Mouse (Mus musculus) activated CD4-positive, CD25-positive, alpha-beta regulatory T cell, adult 4 months (primary cell): Measurements from ENCODE around the gene Olfr665. TPM values are rescaled to one million over a fixed set of nuclear protein-coding genes. Genes with fewer than 3 reads are reported as not detected.
"Not testable (repeated sequence)": the region's sequence is repeated elsewhere in the genome, so short reads cannot be mapped to it uniquely, and the experiment has no call there.

ENCODE experiments used
- ATAC-seq: one replicate; pipeline ENCODE4 v1.8.0; 2017
- polyA plus RNA-seq, 2 experiments: library from polyadenylated mRNA; unstranded; fragments of 100-300 nt; shearing (Covaris generic); gene quantifications; one replicate each; pipeline ENCODE4 v1.2.1; 2017

The Olfr665 gene
- polyA plus RNA-seq: not detected

DNA sequence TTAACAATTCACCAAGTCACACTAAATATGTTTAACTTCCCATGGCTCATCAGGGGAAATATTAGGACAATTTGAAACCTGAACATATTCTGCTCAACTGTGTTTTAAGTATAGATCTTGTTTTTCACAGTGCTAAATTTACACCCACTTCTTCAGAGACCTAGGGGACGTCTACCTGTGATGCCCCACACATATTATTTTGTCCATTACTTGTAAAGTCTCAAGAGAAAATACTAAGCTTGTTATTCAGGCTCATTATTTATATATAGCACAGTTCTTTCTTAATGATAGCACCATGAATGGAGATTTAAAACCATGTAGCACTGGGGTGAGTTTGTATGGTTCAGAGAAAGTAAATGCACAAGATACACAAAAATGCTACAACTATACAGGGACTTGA, at the start of gene Olfr665:
TSS of gene Olfr665 (plus strand) at position 301 of the 400 bp plus-strand sequence.
- no peak for ATAC-seq

DNA sequence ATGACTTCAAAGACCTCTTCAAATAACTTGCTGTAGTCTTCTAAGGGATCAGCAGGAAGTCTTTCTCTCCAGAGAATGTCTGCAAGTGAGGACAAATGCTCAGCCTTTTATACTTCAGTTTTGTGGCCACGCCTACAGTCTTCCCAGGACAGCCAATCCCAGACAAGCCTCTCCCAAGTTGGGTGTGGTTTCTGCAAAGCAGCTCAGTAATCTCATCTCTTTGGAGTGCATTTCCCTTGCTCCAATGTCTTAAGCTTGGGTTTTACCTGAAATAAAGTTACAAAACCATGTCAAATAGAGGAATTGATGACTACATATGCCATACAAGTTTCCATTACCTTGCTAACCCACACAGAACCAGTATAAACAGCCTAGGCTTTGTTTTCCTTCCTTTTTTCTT, 35.3 kb upstream of the Olfr665 start, which contains the start of gene Usp17lb:
TSS of gene Usp17lb (minus strand) at position 101 of the 400 bp plus-strand sequence.
- ATAC-seq: no peak

DNA sequence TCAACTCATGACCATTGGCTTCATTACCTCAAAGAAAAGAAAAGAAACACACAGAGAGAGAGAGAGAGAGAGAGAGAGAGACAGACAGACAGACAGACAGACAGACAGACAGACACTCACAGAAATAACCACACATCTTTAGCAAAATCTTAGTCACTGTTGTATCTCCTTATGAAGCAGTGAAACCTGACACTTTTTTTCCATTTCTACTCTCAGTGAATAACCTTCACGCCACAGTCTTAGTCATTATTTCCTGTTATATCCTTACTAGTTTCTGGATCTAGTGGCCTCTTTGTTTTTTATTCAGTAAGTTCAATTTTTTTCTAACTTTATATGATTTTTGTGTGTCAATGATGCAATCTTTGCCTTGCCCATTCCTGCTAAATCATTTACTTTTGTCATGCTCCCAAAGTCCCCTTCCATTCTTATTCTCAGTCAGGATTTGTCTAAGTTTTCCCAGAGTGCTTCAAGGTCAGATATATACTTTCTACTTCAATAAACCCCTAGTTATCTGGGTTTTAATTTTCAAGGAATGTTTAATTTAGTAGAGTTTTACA, 34.0 kb upstream of the Olfr665 start:
- no peak for ATAC-seq

DNA sequence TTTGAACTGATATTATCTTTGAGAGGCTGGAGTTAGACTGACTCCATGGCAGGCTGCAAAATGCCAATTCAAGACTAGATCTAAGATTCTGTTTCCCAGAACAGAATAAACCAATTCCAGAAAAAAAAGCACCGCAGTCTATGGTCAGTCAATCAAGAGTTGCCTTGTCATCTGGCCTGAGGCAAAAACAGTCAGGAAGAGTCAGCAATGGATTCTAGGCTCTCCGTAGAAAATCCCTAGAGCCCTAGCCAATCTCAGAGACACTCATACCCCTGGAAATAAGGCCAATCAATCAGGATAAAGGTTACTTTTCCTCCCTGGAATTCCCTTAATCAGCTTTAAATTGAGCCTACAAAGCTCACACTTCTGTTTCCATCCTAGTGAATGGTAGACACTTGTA, 26.3 kb upstream of the Olfr665 start:
- ATAC-seq: not testable (repeated sequence)

DNA sequence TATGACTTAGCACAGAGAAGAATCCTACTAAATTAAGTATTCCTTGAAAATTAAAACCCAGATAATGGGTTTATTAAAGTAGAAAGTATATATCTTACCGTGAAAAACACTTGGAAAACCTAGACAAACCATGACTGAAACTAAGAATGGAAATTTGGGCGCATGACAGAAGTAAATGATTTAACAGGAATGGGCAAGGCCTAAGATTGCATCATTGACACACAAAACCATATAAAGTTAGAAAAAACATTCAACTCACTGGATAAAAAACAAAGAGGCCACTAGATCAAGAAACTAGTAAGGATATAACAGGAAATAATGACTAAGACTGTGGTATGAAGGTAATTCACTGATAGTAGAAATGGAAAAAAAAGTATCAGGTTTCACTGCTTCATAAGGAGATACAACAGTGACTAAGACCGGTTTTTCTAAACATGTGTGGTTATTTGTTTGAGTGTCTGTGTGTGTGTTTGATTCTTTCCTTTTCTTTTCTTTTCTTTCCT, 22.5 kb upstream of the Olfr665 start:
- no peak for ATAC-seq

DNA sequence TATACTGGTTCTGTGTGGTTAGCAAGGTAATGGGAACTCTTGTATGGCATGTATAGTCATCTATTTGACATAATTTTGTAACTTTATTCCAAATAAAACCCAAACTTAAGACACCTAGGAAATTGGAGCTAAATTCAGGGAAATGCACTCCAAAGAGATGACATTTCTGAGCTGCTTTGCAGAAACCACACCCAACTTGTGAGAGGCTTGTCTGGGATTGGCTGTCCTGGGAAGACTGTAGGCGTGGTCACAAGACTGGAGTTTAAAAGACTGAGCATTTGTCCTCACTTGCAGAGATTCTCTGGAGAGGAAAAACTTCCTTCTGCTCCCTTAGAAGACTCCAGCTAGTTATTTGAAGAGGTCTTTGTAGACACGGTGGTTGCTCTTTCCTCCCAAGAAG, 21.1 kb upstream of the Olfr665 start, which contains the start of gene Usp17la:
TSS of gene Usp17la (plus strand) at position 301 of the 400 bp plus-strand sequence.
- not testable (repeated sequence) for ATAC-seq

DNA sequence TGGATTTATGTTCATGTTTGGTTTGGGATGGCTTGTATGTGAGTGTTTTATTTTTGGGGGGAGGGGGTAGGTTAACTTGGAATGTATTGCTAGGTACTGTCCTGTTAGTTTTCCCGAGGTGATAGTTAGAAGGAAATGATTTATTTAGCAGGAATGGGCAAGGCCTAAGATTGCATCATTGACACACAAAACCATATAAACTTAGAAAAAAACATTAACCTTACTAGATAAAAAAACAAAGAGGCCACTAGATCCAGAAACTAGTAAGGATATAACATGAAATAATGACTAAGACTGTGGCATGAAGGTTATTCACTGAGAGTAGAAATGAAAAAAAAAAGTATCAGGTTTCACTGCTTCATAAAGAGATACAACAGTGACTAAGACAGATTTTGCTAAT, 20.1 kb upstream of the Olfr665 start:
- ATAC-seq: no peak

DNA sequence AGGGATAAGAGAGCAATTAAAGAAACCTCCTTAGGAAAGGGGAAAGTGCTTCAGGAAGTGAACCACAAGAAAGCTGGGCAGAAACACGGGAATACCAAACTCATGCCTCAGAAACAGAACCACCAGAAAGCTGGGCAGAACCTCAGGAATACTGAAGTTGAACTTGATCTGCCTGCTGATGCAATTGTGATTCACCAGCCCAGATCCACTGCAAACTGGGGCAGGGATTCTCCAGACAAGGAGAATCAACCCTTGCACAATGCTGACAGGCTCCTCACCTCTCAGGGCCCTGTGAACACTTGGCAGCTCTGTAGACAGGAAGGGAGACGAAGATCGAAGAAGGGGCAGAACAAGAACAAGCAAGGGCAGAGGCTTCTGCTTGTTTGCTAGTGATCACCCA, 16.4 kb upstream of the Olfr665 start:
- no peak for ATAC-seq

DNA sequence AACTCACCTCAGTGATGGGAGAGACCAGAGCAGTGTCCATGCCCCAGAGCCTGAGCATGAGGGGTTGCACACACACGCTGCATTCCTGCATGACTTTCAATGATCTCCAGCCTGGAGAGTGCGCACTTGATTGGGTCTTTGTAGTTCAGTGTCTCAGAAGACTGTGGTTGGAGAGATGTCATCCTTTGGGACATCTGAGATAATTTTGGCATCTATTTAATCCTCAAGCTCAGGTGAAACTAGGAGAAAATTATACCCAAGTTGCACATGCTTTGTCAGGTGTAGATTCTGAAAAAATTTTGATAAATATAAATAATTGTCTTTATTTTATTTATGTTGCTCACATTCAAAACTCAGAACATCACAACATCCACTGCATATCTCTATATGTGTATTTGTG, 18.0 kb downstream of the Olfr665 start, which contains the start of gene Olfr666:
TSS of gene Olfr666 (minus strand) at position 101 of the 400 bp plus-strand sequence.
- ATAC-seq: no peak

DNA sequence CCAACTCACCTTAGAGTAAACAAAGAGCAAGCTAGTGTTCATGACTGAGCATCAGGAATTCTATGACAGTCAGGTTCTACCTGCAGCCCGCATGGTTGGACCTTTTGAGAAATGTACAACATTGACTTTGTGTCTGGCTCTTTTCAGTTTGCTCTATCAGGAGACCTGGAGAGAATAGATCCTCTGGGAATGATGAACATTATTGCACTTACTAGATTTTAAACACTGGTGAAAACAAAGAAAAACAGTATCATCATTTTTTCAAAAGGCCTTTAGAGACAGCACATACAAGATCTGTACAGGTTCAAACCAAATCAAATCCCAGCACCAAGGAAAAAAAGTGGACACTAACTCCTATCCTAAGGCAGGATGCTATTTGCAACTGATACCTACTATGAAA, 43.6 kb downstream of the Olfr665 start, which contains the start of gene Olfr667:
TSS of gene Olfr667 (minus strand) at position 101 of the 400 bp plus-strand sequence.
- no peak for ATAC-seq

DNA sequence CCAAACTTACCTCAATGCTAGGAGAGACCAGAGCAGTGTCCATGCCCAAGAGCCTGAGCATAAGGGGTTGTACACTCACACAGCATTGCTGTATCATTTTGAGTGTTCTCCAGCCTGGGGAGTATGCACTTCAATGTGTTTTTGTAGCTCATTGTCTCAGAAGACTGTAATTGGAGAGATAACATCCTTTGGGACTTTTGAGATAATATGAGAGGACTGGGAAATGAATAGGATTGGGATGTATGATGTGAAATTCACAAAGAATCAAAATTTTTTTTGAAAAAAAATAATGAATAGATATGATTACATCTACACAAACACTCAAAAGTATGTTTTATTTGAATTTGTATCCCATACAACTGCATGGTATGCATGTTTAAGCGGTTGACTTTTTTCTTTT, 50.1 kb downstream of the Olfr665 start, which contains the start of gene Olfr668:
TSS of gene Olfr668 (minus strand) at position 101 of the 400 bp plus-strand sequence.
- ATAC-seq: no peak

Other genes with a start within 250 kb of the Olfr665 start
- gene Olfr658, start 230.7 kb upstream of the Olfr665 start, polyA plus RNA-seq: under 1 TPM in 1 of 2 experiments, not detected in 1; 0.19 TPM
- gene Olfr659, start 211.3 kb upstream of the Olfr665 start, polyA plus RNA-seq: not detected
- gene Olfr661, start 191.5 kb upstream of the Olfr665 start, polyA plus RNA-seq: not detected
- not detected for gene Usp17le, start 100.6 kb upstream of the Olfr665 start, polyA plus RNA-seq
- gene Usp17lb, start 35.4 kb upstream of the Olfr665 start, polyA plus RNA-seq: not detected
- gene Usp17la, start 21.0 kb upstream of the Olfr665 start, polyA plus RNA-seq: not detected
- not detected for gene Olfr666, start 17.9 kb downstream of the Olfr665 start, polyA plus RNA-seq
- gene Olfr667, start 43.5 kb downstream of the Olfr665 start, polyA plus RNA-seq: not detected
- gene Olfr668, start 50.0 kb downstream of the Olfr665 start, polyA plus RNA-seq: not detected
- not detected for gene Olfr669, start 56.2 kb downstream of the Olfr665 start, polyA plus RNA-seq
- not detected for gene Olfr670, start 84.6 kb downstream of the Olfr665 start, polyA plus RNA-seq
- gene Olfr671, start 101.1 kb downstream of the Olfr665 start, polyA plus RNA-seq: not detected
- not detected for gene Olfr672, start 124.0 kb downstream of the Olfr665 start, polyA plus RNA-seq
- not detected for gene Olfr675, start 150.4 kb downstream of the Olfr665 start, polyA plus RNA-seq
- not detected for gene Olfr676, start 154.7 kb downstream of the Olfr665 start, polyA plus RNA-seq
- gene Olfr677, start 173.3 kb downstream of the Olfr665 start, polyA plus RNA-seq: not detected
- gene Olfr678, start 186.4 kb downstream of the Olfr665 start, polyA plus RNA-seq: not detected
- not detected for gene Olfr679, start 203.2 kb downstream of the Olfr665 start, polyA plus RNA-seq
- not detected for gene Olfr680-ps1, start 214.8 kb downstream of the Olfr665 start, polyA plus RNA-seq
- not detected for gene Olfr681, start 238.8 kb downstream of the Olfr665 start, polyA plus RNA-seq